Mouse (Mus musculus): ENCODE measurements around the gene Acsl3. TPM values are rescaled to one million over a fixed set of nuclear protein-coding genes. Genes with fewer than 3 reads are reported as not detected.

Gene Acsl3
- total RNA-seq, 2 experiments from 2014 or later, result 159 to 167 TPM

GRCm38 (mm10) chr1:78730114-78730720, 72.6 kb downstream of the Acsl3 start:
- intact Hi-C loops (cut with DNase I), result loop anchor here (5.0 kb wide), 1 partner anchor 712 kb away; the partner anchor contains the start of gene Scg2
- no peak for DNase-seq (ENCODE audit: low spot score in 2 of 2)

GRCm38 (mm10) chr1:78732290-78732689, 74.7 kb downstream of the Acsl3 start:
- intact Hi-C loops (cut with DNase I), result loop anchor here (5.0 kb wide), 1 partner anchor 710 kb away; the partner anchor contains the start of gene Scg2
- no peak for DNase-seq (ENCODE audit: low spot score in 2 of 2)

- intact Hi-C loops (cut with DNase I), result loop anchor here (5.0 kb wide), 1 partner anchor 708 kb away; the partner anchor contains the start of gene Scg2
- no peak for DNase-seq (ENCODE audit: low spot score in 2 of 2)
These were observed 76.8 kb downstream of the Acsl3 start for GRCm38 (mm10) chr1:78734261-78735000.

- DNase-seq (ENCODE audit: low spot score in 2 of 2), result no peak
- intact Hi-C loops (cut with DNase I), result no loop called here
These were observed 80.0 kb downstream of the Acsl3 start for GRCm38 (mm10) chr1:78737646-78738045.

- DNase-seq (ENCODE audit: low spot score in 2 of 2), result no peak
- intact Hi-C loops (cut with DNase I), result loop anchor here (5.0 kb wide), 1 partner anchor 697 kb away; no protein-coding TSS in a partner anchor
These were observed 83.1 kb downstream of the Acsl3 start for GRCm38 (mm10) chr1:78740676-78741075.

GRCm38 (mm10) chr1:78742198-78742597, 84.6 kb downstream of the Acsl3 start:
- DNase-seq (ENCODE audit: low spot score in 2 of 2), result peak; percentile 43 to 61
- intact Hi-C loops (cut with DNase I), result loop anchor here (5.0 kb wide), 1 partner anchor 695 kb away; no protein-coding TSS in a partner anchor

- intact Hi-C loops (cut with DNase I), result loop anchor here (5.0 kb wide), 1 partner anchor 694 kb away; no protein-coding TSS in a partner anchor
- DNase-seq (ENCODE audit: low spot score in 2 of 2), result no peak
These were observed 85.7 kb downstream of the Acsl3 start for GRCm38 (mm10) chr1:78743318-78743717.

GRCm38 (mm10) chr1:78745230-78745777, 87.7 kb downstream of the Acsl3 start:
- intact Hi-C loops (cut with DNase I), result no loop called here
- DNase-seq (ENCODE audit: low spot score in 2 of 2), result peak; percentile 54 to 65

Other genes with a start within 250 kb of the Acsl3 start
- gene Farsb, start 168.9 kb upstream of the Acsl3 start, total RNA-seq (2021), result 10 to 100 TPM; 56.3 to 63.0 TPM
- gene Mogat1, start 146.8 kb upstream of the Acsl3 start, total RNA-seq (2021), result not detected
- gene BC035947, start 145.7 kb upstream of the Acsl3 start, total RNA-seq (2021), result under 1 TPM; 0.45 to 0.49 TPM
- gene Utp14b, start 213 bp downstream of the Acsl3 start, total RNA-seq (2021), result 10 to 100 TPM; 12.5 to 17.3 TPM
- gene Kcne4, start 158.9 kb downstream of the Acsl3 start, total RNA-seq (2021), result 1 to 10 TPM; 1.1 to 1.3 TPM